Mouse (Mus musculus) activated CD4-positive, CD25-positive, alpha-beta regulatory T cell, adult 4 months (primary cell): ENCODE results near the gene Fam217b. TPM values are rescaled to one million over a fixed set of nuclear protein-coding genes. Genes with fewer than 3 reads are reported as not detected.

ENCODE experiments used
- ATAC-seq: one replicate; pipeline ENCODE4 v1.8.0; 2017
- polyA plus RNA-seq, 2 experiments: library from polyadenylated mRNA; unstranded; fragments of 100-300 nt; shearing (Covaris generic); gene quantifications; one replicate each; pipeline ENCODE4 v1.2.1; 2017

The Fam217b gene
- polyA plus RNA-seq, result under 1 TPM in 1 of 2 experiments, not detected in 1; 0.12 TPM

DNA sequence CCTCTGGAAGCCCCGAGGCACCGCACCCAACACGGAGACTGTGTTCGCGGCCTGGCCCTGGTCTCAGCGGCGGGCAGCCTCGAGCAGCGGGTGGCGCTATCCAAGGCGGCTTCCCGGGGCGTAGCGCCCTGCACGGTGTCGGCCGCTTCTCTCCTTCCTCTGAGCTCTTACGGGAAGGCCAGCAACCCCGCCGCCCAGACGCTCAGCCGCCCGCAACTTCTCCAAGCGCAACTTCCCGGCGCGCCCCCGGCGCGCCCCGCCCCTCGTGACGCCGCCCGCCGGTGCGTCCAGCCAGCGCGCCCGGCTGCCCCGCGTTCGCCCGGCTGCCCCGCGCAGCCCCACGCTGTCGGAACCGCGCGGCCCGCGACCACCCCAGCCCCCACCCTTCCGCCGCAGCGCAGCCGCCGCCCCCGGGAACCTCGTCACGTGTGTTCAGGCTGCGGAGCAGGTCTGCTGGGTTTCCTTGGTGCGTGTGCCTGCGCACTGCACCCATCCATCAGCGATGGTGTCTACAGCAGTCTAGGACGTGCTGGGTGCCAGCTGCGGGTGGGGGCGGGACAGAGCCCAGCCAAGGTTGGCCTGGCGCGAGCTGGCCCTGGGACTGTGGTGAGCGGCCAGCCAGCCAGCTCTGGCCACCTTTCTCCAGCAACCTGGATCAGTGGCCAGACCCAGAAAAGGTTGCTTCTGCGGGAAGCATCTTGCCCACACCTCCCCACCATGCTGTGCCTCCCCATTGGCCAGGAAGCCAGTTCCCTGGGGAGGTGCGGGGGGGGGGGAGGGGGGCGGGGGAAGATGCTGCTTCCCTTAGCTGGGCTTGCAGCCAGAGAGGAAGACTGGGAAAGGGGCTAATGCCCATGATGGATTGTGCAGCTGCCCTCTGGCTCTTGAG is at the start of gene Fam217b, which contains the start of gene Ppp1r3d:
TSS of gene Fam217b (plus strand) at position 264 of the 889 bp plus-strand sequence.
TSS of gene Ppp1r3d (minus strand) at position 212 of the 889 bp plus-strand sequence.
- ATAC-seq, result no peak

DNA sequence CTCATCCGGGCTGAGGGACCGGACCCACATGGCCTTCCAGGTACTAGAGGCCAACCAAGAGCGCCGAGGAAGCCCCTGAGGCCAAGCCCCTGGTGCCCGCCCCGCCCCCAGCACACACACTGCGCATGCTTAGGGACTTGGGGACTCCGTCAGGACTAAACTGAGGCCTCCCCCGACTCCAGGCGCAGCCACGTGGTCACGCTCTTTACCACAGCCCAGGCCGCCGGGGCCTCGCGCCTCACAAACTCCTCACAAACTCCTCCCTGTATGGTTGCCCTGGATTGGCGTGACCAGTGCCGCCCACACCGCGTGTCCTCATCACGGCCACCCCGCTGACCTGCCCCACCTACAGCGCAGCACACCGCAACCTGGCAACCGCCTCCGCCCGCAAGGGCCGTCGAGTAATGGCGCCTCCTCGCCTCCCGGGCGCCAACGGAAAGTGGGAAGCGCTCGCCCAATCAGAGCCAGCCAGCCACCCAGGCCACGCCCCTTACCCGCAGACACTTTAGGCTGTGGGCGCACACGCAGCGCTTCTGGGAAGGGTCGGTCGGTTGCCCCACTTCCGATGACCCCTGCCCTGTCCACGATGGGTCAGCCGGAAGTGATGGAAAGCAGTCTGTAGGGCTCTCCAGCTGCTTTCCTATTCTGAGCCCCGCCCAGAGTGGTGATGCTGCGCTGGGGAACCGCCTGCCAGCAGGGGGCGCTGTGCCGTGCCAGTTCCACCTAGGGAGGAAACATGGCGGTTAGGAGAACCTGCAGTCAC is 7.1 kb upstream of the Fam217b start, which contains the start of gene Sycp2:
TSS of gene Sycp2 (minus strand) at position 633 of the 763 bp plus-strand sequence.
- no peak for ATAC-seq

DNA sequence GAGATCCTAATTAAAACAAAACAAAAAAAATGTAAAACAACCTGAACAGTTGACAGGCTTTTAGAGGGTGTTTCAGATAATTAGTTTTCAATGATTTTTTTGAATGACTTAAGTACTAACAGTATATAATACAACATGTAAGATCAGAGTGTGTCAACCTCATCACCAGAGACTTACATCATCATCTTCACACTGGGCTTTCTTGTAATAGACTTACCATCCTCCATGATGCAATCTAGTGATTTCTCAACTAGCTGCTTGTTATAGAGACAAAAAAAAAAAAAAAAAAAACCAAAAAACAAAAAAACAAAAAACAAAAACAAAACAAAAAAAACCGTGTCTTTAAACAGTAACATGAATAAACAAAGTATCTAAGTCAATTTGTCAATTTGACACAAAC is 5.3 kb upstream of the Fam217b start:
- no peak for ATAC-seq

GRCm38 (mm10) chr2:178410286-178410685 is 4.0 kb upstream of the Fam217b start:
- no peak for ATAC-seq

- no peak for ATAC-seq
These were observed 1.7 kb upstream of the Fam217b start for GRCm38 (mm10) chr2:178412598-178412997.

DNA sequence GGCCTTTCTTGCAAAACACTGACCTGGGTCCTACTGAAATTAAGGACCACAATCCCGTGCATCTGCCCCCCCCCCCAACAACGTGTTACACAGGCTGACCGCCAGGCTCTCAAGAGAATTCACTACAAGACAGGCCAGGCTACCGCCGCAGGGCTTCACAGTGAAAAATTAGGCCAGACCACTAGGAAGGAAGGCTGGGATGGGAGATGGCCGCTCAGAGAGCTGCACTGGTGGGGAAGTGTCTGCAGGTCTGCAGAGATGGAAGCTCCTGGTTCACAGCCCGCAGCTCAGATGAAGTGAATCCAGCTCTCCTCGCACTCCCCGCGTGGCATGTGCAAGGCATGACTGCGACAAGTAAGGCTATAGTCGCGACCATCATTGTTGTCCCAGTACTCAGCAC is 1.2 kb upstream of the Fam217b start:
- no peak for ATAC-seq

- ATAC-seq, result no peak
These were observed 653 bp upstream of the Fam217b start for GRCm38 (mm10) chr2:178413481-178414260.

GRCm38 (mm10) chr2:178415150-178415448 is 775 bp downstream of the Fam217b start:
- ATAC-seq, result no peak

DNA sequence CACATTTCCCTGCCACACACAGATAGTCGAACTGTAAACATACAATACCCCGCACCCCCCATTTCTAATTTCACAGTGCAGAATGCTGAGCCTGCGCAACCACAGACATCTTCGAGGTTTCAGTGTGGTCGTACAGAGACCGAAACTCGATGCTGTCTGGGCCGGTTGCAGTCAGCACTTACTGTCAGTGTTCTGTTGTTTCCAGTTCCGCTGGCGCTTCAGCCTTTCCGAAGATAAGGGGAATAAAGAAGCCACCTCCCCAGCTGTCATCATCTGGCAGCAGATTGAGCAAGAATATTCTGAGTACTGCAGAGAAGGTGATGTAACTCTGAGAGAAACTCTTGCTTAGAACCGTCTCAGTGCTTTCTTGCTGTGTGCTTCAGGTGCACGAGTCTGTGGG is 2.1 kb downstream of the Fam217b start:
- no peak for ATAC-seq

GRCm38 (mm10) chr2:178416970-178417369 is 2.6 kb downstream of the Fam217b start:
- ATAC-seq, result no peak

DNA sequence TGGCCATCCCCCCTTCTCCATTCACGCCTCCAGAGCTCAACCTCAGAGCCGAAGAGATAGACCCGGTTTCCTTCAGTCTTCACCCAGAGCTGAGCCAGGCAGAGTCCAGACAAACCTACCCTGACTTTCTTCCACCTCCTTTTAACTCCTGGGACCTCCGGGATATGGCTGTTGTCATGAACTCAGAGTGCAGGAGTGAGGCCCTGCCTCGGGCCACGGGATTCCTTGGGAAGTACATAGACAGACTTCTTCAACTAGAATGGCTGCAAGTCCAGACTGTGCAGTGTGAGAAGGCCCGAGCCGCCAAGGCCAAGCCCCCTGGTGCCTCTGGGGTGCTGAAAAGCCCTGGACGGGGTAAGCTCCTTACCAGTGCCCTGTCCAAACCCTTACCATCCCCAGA is 6.3 kb downstream of the Fam217b start:
- ATAC-seq, result no peak

DNA sequence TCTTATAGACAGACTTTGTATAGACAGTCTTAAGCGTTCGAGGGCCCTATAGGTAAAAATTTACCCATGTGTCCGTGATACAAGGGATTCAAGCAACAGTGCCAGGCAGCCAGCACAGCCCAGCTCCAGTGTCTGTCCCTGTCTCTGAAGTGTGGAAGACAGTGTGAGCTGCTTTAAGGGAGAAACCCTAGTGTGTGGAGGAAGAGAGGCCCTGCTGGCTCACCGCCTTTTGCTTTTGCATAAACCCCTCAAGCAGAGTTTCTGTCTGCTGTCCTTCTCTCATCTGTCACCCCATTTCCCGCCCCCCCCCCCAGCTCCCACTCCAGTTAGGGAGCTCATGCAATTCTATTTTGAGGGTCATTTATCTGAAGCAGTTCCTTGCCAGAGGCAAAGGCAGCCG is 7.3 kb downstream of the Fam217b start:
- no peak for ATAC-seq

- no peak for ATAC-seq
These were observed 7.9 kb downstream of the Fam217b start for GRCm38 (mm10) chr2:178422186-178422585.

- ATAC-seq, result no peak
These were observed 8.9 kb downstream of the Fam217b start for GRCm38 (mm10) chr2:178423223-178423622.

GRCm38 (mm10) chr2:178426229-178426628 is 11.9 kb downstream of the Fam217b start:
- ATAC-seq, result no peak

- ATAC-seq, result no peak
These were observed 12.9 kb downstream of the Fam217b start for GRCm38 (mm10) chr2:178427181-178427580.

DNA sequence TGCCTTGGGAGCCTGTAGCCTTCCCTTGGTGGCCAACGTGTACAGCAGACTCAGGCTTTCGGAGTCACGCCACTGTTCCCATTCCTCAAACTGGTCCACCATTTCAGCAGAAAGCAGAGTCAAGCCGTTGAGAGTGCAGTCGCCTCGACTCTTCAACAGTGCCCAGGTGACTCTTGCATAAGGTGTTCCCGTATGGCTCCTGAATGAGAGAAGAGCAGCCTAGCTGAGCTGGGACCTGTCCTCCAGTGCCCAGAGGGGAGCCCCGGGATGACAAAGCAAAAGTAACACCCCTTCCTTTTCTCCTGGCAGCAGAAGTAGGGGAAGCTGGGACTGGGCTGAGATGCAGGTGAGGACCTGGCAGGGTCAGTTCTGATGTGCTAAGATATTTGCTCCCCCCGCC is 13.9 kb downstream of the Fam217b start:
- no peak for ATAC-seq

DNA sequence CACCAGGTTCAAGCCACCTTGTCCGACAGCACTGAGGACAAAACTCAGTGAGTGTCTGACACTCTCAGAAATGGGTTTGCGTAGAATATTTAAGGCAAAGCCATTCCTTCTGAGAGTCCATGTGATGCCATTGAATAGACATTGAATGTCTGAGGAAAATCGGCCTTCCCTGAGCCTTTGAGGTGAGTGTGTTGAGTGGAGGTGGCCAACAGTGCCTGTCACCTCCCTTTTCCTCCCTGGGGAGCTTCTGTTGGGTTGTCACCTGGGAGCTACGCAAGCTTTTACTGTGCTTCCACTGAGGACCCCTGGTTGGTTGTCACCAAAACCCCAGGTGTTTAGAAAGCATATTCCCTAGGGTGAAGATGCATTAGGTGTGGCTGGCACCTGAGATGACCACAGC is 14.4 kb downstream of the Fam217b start:
- no peak for ATAC-seq

DNA sequence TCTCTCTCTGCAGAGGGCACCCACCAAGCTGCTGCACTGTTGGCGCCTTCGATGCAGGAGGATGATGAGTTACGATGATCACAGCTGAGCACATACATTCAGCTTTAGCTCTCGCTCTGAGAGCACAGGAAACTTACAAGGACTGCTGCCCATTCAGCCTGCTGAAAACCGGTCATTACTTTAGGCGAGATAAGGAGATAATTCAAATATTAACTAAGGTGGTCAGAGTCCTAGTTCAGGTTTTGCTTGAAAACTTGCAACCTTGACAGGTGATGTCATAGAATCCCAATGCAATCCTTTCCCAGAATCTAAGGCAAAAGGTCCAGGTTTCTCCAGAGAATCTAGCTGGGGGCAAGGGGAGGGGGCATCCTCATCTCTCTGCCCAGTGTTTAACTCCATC is 15.1 kb downstream of the Fam217b start:
- ATAC-seq, result no peak

DNA sequence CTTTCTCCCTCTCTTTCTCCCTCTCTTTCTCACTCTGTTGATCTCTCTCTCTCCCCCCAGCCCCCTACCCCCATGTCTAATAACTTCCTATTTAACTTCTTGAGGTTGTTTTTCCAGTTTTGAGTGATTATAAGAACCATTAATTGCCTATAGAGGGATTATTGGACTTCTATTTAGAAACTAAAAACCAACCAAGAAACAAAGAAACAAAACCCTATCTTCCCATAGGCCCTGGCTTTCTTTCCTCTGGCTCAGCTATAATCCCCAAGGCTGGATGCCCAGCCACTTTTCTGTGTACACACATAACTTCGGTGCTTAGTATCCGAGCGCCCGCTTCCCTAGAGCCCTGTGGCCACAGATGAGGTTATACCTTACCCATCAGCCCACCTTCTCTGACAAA is 15.9 kb downstream of the Fam217b start, which contains the start of gene Cdh26:
TSS of gene Cdh26 (plus strand) at position 301 of the 400 bp plus-strand sequence.
- no peak for ATAC-seq

DNA sequence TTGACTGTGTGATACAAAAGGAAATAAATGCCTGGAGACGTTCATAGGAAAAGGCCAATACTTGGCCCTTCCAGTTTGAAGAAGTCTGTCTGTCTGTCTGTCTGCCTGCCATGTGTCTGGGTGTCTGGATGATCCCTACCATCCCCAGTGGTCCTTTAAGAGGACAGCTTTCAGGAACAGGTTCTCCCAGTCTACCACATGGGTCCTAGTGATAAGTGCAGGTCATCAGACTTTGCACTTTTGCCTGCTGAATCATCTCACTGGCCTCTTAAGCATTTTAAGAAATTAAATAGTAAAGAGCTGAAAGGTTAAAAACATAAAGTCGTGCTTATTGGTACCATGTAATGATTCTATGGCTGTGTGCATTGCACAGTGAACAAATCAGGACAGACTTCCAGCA is 19.2 kb downstream of the Fam217b start:
- no peak for ATAC-seq

- ATAC-seq, result no peak
These were observed 19.6 kb downstream of the Fam217b start for GRCm38 (mm10) chr2:178433903-178434302.

DNA sequence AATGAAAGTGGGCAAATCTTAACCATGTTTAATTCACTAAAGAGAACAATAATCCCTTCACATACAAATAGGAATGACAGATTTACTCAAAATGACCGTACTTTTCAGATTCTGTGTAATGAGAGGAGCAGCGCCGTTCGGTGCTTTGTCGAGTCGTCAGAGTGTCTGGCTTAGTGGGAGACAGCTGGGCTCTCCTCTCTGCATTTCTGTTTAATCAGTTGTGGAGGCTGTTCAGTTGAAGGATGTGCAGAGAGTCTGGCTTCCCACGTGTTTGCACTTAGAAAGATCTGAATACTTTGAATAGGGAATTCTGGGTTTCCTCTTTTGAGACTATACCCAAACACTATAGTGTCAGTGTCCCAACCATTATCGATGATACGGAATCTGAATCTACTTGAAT is 23.0 kb downstream of the Fam217b start:
- no peak for ATAC-seq
